Comparison of ENCODE assay signal across 8 mouse cellular contexts in genomic region chr11:69012071-69012601, GRCm38 (mm10). TPM values are rescaled to one million over a fixed set of nuclear protein-coding genes. Genes with fewer than 3 reads are reported as not detected.
DNase-seq lines count a peak whose midpoint lies in the region; ATAC-seq and TF ChIP-seq lines count a peak whose summit lies in the region.

No protein-coding gene starts in this region.

- H3K9me3 ChIP-seq in embryonic facial prominence, embryonic 13.5 days, result no peaks in the 10 kb centered on the region
- H3K9me3 ChIP-seq in limb, embryonic 14.5 days (ENCODE audit: control insufficient read depth, low read length), result no peaks in the 10 kb centered on the region
- H3K9me3 ChIP-seq in midbrain, postnatal 0 days (ENCODE audit: low read length), result no peaks in the 10 kb centered on the region

- ATAC-seq in embryonic facial prominence, embryonic 13.5 days (ENCODE audit: insufficient number of reproducible peaks, insufficient read depth, low FRiP score, low TSS enrichment, low read depth), result peak; percentile 48; the same call in 1 of the 2 replicates
- peak; percentile 63; the same call in 1 of the 2 replicates for ATAC-seq in limb, embryonic 14.5 days (ENCODE audit: low FRiP score, low read depth)
- peak; percentile 44; the same call in 1 of the 2 replicates for ATAC-seq in midbrain, postnatal 0 days (ENCODE audit: low FRiP score)

- DNase-seq in 3134 (ENCODE audit: extremely low read depth, insufficient read length, low spot score), result peak; percentile 75
- peak; percentile 90 to 91 for DNase-seq in adrenal gland, postnatal 36 days
- peak; percentile 88 to 92 for DNase-seq in heart, adult 2 months
- DNase-seq in kidney, adult 9 months, result peak; percentile 96
- peak; percentile 91 for DNase-seq in limb, embryonic 14.5 days (ENCODE audit: low spot score)
- DNase-seq in midbrain, postnatal 0 days (ENCODE audit: low spot score), result peak; percentile 96
- peak; percentile 70 to 77 for DNase-seq in spleen, postnatal 14 days (ENCODE audit: low spot score in 2 of 2)

- peak; percentile 97 for TF ChIP-seq POLR2A in heart, adult 2 months (IDR thresholded peaks at IDR 0.05; ENCODE audit: insufficient read depth, low read depth, low read length)
- no peak for TF ChIP-seq POLR2A in limb, embryonic 14.5 days (IDR thresholded peaks at IDR 0.05; ENCODE audit: borderline replicate concordance, extremely low read depth, insufficient read depth, insufficient read length)

- WGBS in embryonic facial prominence, embryonic 13.5 days, result under 1% methylated on average over 18 of the region's 18 CpGs
- under 1% methylated on average over 18 of the region's 18 CpGs for WGBS in heart, adult 2 months
- WGBS in limb, embryonic 14.5 days, result 1% methylated on average over 18 of the region's 18 CpGs
- 1% methylated on average over 18 of the region's 18 CpGs for WGBS in midbrain, postnatal 0 days

- peak overlapping the region; percentile 75 for H3K9ac ChIP-seq in embryonic facial prominence, embryonic 13.5 days
- peak overlapping the region; percentile 52 for H3K9ac ChIP-seq in heart, adult 2 months (ENCODE audit: low read depth, low read length)
- peak overlapping the region; percentile 59 for H3K9ac ChIP-seq in limb, embryonic 14.5 days (ENCODE audit: low read depth, low read length, severe bottlenecking)
- H3K9ac ChIP-seq in midbrain, postnatal 0 days (replicated peaks; ENCODE audit: low read length, poor library complexity, severe bottlenecking), result peak overlapping the region; percentile 70

- H3K4me3 ChIP-seq in embryonic facial prominence, embryonic 13.5 days, result peak overlapping the region; percentile 57
- peak overlapping the region; percentile 77 for H3K4me3 ChIP-seq in heart, adult 2 months
- H3K4me3 ChIP-seq in limb, embryonic 14.5 days (replicated peaks; ENCODE audit: low read length), result peak overlapping the region; percentile 53
- peak overlapping the region; percentile 48 for H3K4me3 ChIP-seq in midbrain, postnatal 0 days (ENCODE audit: low read depth, low read length)

- 0 out of 2 replicates have a peak, but pooled peaks have one; percentile 54 for TF ChIP-seq EP300 in heart, adult 2 months (IDR thresholded peaks at IDR 0.05; ENCODE audit: insufficient read depth, low read depth, low read length)

- H3K79me2 ChIP-seq in heart, adult 2 months (replicated peaks; ENCODE audit: control insufficient read depth, insufficient read depth, low read length), result peaks cover 5% of the 10 kb centered on the region

- H3K36me3 ChIP-seq in embryonic facial prominence, embryonic 13.5 days, result no peaks in the 10 kb centered on the region
- peaks cover 2% of the 10 kb centered on the region; the same call in 1 of the 2 replicates for H3K36me3 ChIP-seq in heart, adult 2 months (ENCODE audit: control insufficient read depth, insufficient read depth, low read length)
- H3K36me3 ChIP-seq in limb, embryonic 14.5 days (ENCODE audit: control insufficient read depth, insufficient read depth, low read length), result no peaks in the 10 kb centered on the region
- H3K36me3 ChIP-seq in midbrain, postnatal 0 days (ENCODE audit: insufficient read depth, low read length), result no peaks in the 10 kb centered on the region

- no peak for TF ChIP-seq CTCF in heart, adult 2 months (IDR thresholded peaks at IDR 0.05)
- no peak for TF ChIP-seq CTCF in midbrain, postnatal 0 days (IDR thresholded peaks at IDR 0.05)

- intact Hi-C loops in heart, adult 2 months (cut with DNase I), result no loop called here

- H3K4me2 ChIP-seq in embryonic facial prominence, embryonic 13.5 days, result peak overlapping the region; percentile 85
- peak overlapping the region; percentile 84 for H3K4me2 ChIP-seq in limb, embryonic 14.5 days (replicated peaks; ENCODE audit: low read depth, low read length, severe bottlenecking)
- H3K4me2 ChIP-seq in midbrain, postnatal 0 days (ENCODE audit: low read depth, low read length, poor library complexity, severe bottlenecking), result peak overlapping the region; percentile 70

- no peaks in the 10 kb centered on the region for H3K27me3 ChIP-seq in embryonic facial prominence, embryonic 13.5 days
- no peaks in the 10 kb centered on the region for H3K27me3 ChIP-seq in heart, adult 2 months (ENCODE audit: control insufficient read depth, insufficient read depth, low read length)
- no peaks in the 10 kb centered on the region for H3K27me3 ChIP-seq in limb, embryonic 14.5 days (ENCODE audit: control insufficient read depth, insufficient read depth, low read length)
- H3K27me3 ChIP-seq in midbrain, postnatal 0 days (ENCODE audit: insufficient read depth, low read length), result no peaks in the 10 kb centered on the region

- H3K27ac ChIP-seq in embryonic facial prominence, embryonic 13.5 days, result peak overlapping the region; percentile 85
- H3K27ac ChIP-seq in heart, adult 2 months, result peak overlapping the region; percentile 89
- H3K27ac ChIP-seq in limb, embryonic 14.5 days (replicated peaks; ENCODE audit: low read depth, low read length), result peak overlapping the region; percentile 78
- peak overlapping the region; percentile 94 for H3K27ac ChIP-seq in midbrain, postnatal 0 days (ENCODE audit: low read depth, low read length)

- peaks cover 18% of the 10 kb centered on the region for H3K4me1 ChIP-seq in embryonic facial prominence, embryonic 13.5 days
- H3K4me1 ChIP-seq in heart, adult 2 months (ENCODE audit: control insufficient read depth, insufficient read depth, low read length), result peaks cover 6% of the 10 kb centered on the region
- H3K4me1 ChIP-seq in limb, embryonic 14.5 days (ENCODE audit: control insufficient read depth, insufficient read depth, low read length), result peaks cover 13% of the 10 kb centered on the region
- peaks cover 5% of the 10 kb centered on the region; the same call in 1 of the 2 replicates for H3K4me1 ChIP-seq in midbrain, postnatal 0 days (ENCODE audit: insufficient read depth, low read length)

RNA-seq across cellular contexts. Expression of gene Ctc1, which starts 3.6 kb away (rescaled TPM):
- total RNA-seq in adrenal gland, postnatal 36 days (2021), result 10 to 100 TPM; 19.5 to 28.9 TPM
- 53.5 and 55.8 TPM in 2 replicates for polyA plus RNA-seq in embryonic facial prominence, embryonic 13.5 days (2015; fragmentation: Nextera tagmentation; extraction: Ambion mirVana)
- total RNA-seq in heart, adult 2 months (2021), result 10 to 100 TPM; 10.7 to 15.7 TPM
- 21.5 and 26.8 TPM in 2 replicates for polyA plus RNA-seq in heart, adult 2 months (2012; rRNA removed)
- polyA plus RNA-seq in limb, embryonic 14.5 days (2012; rRNA removed), result 76.4 and 110 TPM in 2 replicates
- 44.6 and 49.1 TPM in 2 replicates for polyA plus RNA-seq in limb, embryonic 14.5 days (2014; fragmentation: Nextera tagmentation; extraction: Ambion mirVana)
- 60.0 and 67.7 TPM in 2 replicates for total RNA-seq in midbrain, postnatal 0 days (2014; rRNA removed)
- polyA plus RNA-seq in midbrain, postnatal 0 days (2015; fragmentation: Nextera tagmentation; extraction: Ambion mirVana), result 46.8 and 53.4 TPM in 2 replicates

RNA-seq across cellular contexts. Expression of gene Pfas, which starts 3.9 kb away (rescaled TPM):
- 10 to 100 TPM; 28.3 to 30.6 TPM for total RNA-seq in adrenal gland, postnatal 36 days (2021)
- 42.7 and 44.4 TPM in 2 replicates for polyA plus RNA-seq in embryonic facial prominence, embryonic 13.5 days (2015; fragmentation: Nextera tagmentation; extraction: Ambion mirVana)
- 1 to 10 TPM; 5.9 to 6.4 TPM for total RNA-seq in heart, adult 2 months (2021)
- 8.5 and 11.5 TPM in 2 replicates for polyA plus RNA-seq in heart, adult 2 months (2012; rRNA removed)
- 27.0 and 35.6 TPM in 2 replicates for polyA plus RNA-seq in limb, embryonic 14.5 days (2012; rRNA removed)
- polyA plus RNA-seq in limb, embryonic 14.5 days (2014; fragmentation: Nextera tagmentation; extraction: Ambion mirVana), result 22.0 and 25.6 TPM in 2 replicates
- total RNA-seq in midbrain, postnatal 0 days (2014; rRNA removed), result 28.3 and 28.7 TPM in 2 replicates
- polyA plus RNA-seq in midbrain, postnatal 0 days (2015; fragmentation: Nextera tagmentation; extraction: Ambion mirVana), result 13.9 and 14.1 TPM in 2 replicates

RNA-seq across cellular contexts. Expression of gene Aurkb, which starts 33.3 kb away (rescaled TPM):
- total RNA-seq in adrenal gland, postnatal 36 days (2021), result 1 to 10 TPM; 5.0 to 6.4 TPM
- polyA plus RNA-seq in embryonic facial prominence, embryonic 13.5 days (2015; fragmentation: Nextera tagmentation; extraction: Ambion mirVana), result 152 and 153 TPM in 2 replicates
- under 1 TPM; 0.21 to 0.59 TPM for total RNA-seq in heart, adult 2 months (2021)
- 0.61 and 1.1 TPM in 2 replicates for polyA plus RNA-seq in heart, adult 2 months (2012; rRNA removed)
- polyA plus RNA-seq in limb, embryonic 14.5 days (2012; rRNA removed), result 124 and 144 TPM in 2 replicates
- 109 and 116 TPM in 2 replicates for polyA plus RNA-seq in limb, embryonic 14.5 days (2014; fragmentation: Nextera tagmentation; extraction: Ambion mirVana)
- 6.9 and 10.5 TPM in 2 replicates for total RNA-seq in midbrain, postnatal 0 days (2014; rRNA removed)
- 6.0 and 6.9 TPM in 2 replicates for polyA plus RNA-seq in midbrain, postnatal 0 days (2015; fragmentation: Nextera tagmentation; extraction: Ambion mirVana)

RNA-seq across cellular contexts. Expression of gene Rangrf, which starts 37.2 kb away (rescaled TPM):
- 10 to 100 TPM; 22.5 to 23.3 TPM for total RNA-seq in adrenal gland, postnatal 36 days (2021)
- 50.1 and 59.3 TPM in 2 replicates for polyA plus RNA-seq in embryonic facial prominence, embryonic 13.5 days (2015; fragmentation: Nextera tagmentation; extraction: Ambion mirVana)
- 100 to 1,000 TPM in 1 of 2 experiments, 10 to 100 TPM in 1; 80.7 to 100 TPM for total RNA-seq in heart, adult 2 months (2021)
- polyA plus RNA-seq in heart, adult 2 months (2012; rRNA removed), result 145 and 169 TPM in 2 replicates
- 42.8 and 46.7 TPM in 2 replicates for polyA plus RNA-seq in limb, embryonic 14.5 days (2012; rRNA removed)
- 43.4 and 46.3 TPM in 2 replicates for polyA plus RNA-seq in limb, embryonic 14.5 days (2014; fragmentation: Nextera tagmentation; extraction: Ambion mirVana)
- 12.0 and 25.0 TPM in 2 replicates for total RNA-seq in midbrain, postnatal 0 days (2014; rRNA removed)
- 18.9 and 20.2 TPM in 2 replicates for polyA plus RNA-seq in midbrain, postnatal 0 days (2015; fragmentation: Nextera tagmentation; extraction: Ambion mirVana)

RNA-seq across cellular contexts. Expression of gene Slc25a35, which starts 44.2 kb away (rescaled TPM):
- 10 to 100 TPM; 28.8 to 36.4 TPM for total RNA-seq in adrenal gland, postnatal 36 days (2021)
- polyA plus RNA-seq in embryonic facial prominence, embryonic 13.5 days (2015; fragmentation: Nextera tagmentation; extraction: Ambion mirVana), result 4.7 and 4.9 TPM in 2 replicates
- 1 to 10 TPM; 4.2 to 5.3 TPM for total RNA-seq in heart, adult 2 months (2021)
- polyA plus RNA-seq in heart, adult 2 months (2012; rRNA removed), result 21.6 and 24.2 TPM in 2 replicates
- 4.7 and 6.9 TPM in 2 replicates for polyA plus RNA-seq in limb, embryonic 14.5 days (2012; rRNA removed)
- polyA plus RNA-seq in limb, embryonic 14.5 days (2014; fragmentation: Nextera tagmentation; extraction: Ambion mirVana), result 2.8 TPM in 2 replicates
- 0.93 and 1.4 TPM in 2 replicates for total RNA-seq in midbrain, postnatal 0 days (2014; rRNA removed)
- polyA plus RNA-seq in midbrain, postnatal 0 days (2015; fragmentation: Nextera tagmentation; extraction: Ambion mirVana), result 1.5 and 2.0 TPM in 2 replicates

Comparison
In these comparisons a context has a peak if more than half of its experiments do, and no peak if none do; other contexts are left out.
1. Peak in every context shown above with its lines: DNase-seq, ATAC-seq, H3K4me3 ChIP-seq and H3K27ac ChIP-seq.
2. RNA of gene Aurkb, which starts 33.3 kb away (polyA plus RNA-seq): 152 to 153 TPM in embryonic facial prominence, embryonic 13.5 days and 109 to 144 TPM in limb, embryonic 14.5 days; 6.0 to 6.9 TPM in midbrain, postnatal 0 days and 0.61 to 1.1 TPM in heart, adult 2 months; every median in the first group is over 10 times any median in the second.